Mouse (Mus musculus) erythroblast, embryonic 14.5 days (primary cell): ENCODE data around the gene Svs2.

Experiments used
- GATA1 ChIP-seq: IDR thresholded peaks from 2 replicates; pipeline ENCODE4 v1.6.1; 2012; ENCODE audit warnings: low read length, inconsistent platforms, mixed read lengths
- TAL1 ChIP-seq: IDR thresholded peaks from 3 replicates; pipeline ENCODE4 v1.6.1; 2012; ENCODE audit warnings: low read length, inconsistent platforms, mixed read lengths

DNA sequence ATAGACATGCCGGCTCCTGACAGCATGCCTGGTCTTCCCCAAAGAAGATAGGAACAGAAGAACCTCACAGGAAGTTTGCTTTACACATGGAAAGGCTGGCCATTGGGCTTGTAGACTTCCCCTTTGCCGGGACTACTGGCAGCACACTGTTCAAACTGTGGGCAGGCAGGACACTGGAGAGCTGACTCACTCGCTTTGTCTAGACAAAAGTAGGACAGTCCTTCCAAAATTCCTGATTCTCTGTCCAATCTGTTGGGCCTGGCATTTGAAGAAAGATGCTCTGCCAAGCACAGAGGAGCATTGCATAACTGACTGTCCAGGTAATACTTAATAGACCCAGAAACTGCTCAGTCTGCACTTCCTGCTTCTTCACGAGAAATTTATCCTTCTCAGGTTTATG, 31.6 kb downstream of the Svs2 start:
- TF ChIP-seq GATA1 (no peak), TAL1 (no peak)
